Mouse (Mus musculus) cerebellum, adult 18-20 months (tissue): Measurements from ENCODE around the gene Abhd2.
A peak's percentile ranks its signal among the peaks of the same experiment; 100 is the strongest.

ENCODE experiments used
- DNase-seq, 2 experiments: peaks; one replicate each; pipeline ENCODE4 v3.0.0; 2021

Gene Abhd2

DNA sequence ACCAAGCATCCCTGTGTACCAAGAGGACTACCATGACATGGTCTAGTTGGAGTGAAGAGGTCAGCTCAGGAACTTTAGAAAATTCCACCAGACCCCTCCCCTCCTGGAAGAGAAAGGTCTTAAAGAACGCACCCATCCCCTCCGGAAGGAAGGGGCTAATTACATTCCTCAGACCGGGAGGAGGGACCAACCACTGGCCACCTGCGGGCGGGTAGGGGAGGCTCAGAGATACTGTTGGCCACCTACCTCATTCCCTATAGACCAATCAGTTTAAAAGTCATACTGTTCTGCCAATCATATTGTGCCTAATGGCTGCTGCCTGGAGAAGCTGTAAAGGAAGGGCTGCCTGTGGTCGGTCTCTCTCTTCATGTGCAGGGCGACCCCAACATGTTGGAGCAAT lies 115.0 kb downstream of the Abhd2 start:
- DNase-seq = no peak

- DNase-seq = no peak
Observed at GRCm38 (mm10) chr7:79388671-79389206, 115.7 kb downstream of the Abhd2 start.

- no peak for DNase-seq
Observed at GRCm38 (mm10) chr7:79390141-79390708, 117.2 kb downstream of the Abhd2 start.

DNA sequence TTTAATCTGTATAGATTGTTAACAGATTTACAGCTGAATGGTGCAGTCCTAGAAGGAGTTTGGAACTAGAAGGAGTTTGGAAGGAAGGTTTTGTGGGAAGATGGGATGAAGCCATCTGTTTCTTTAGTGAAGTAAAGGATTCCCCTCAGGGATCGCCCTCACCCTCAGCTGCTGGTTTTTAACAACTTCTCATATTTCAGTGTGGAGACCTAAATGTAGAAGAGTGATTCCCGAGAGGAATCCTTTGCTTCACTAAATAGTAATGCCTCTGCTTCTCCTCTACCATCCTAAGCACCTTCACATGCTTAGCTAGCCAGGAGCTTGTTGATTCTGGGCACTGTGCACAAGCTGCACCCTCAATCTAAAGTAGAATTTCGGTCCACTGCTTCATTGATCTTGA lies 118.5 kb downstream of the Abhd2 start:
- no peak for DNase-seq

GRCm38 (mm10) chr7:79391883-79392649 lies 119.1 kb downstream of the Abhd2 start, which contains the start of gene Fanci:
Gene Fanci, plus strand, starts transcription at chr7:79391929.
- DNase-seq = peak; percentile 92 to 96

DNA sequence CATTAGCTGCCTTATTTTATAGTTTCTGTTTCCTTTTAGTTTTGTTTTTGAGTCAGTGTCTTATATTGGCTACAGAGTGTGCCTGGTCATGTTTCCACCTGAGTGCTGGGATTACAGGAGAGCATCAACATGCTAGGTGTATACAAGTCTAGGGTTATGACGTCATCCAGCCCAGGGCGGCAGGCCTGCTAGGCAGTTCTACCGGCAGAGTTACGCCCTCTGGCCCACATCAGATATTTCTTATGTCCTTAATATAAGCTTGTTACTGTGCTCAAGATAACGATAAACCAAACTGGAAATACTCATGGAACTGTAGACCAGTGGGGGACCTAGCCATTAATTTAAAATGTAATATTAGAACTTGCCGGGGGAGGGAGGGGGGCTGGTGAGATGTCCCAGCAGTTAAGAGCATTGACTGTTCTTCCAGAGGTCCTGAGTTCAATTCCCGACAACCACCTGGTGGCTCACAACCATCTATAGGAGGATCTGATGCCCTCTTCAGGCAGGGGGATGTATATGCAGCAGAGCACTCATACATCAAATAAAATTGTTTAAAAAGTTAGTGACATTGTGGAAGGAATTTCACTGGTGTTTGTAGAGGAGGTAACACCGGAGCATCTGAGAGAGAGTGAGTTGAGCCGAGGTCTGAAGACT lies 120.0 kb downstream of the Abhd2 start:
- no peak for DNase-seq

- no peak for DNase-seq
Observed at GRCm38 (mm10) chr7:79393924-79394323, 120.9 kb downstream of the Abhd2 start.

DNA sequence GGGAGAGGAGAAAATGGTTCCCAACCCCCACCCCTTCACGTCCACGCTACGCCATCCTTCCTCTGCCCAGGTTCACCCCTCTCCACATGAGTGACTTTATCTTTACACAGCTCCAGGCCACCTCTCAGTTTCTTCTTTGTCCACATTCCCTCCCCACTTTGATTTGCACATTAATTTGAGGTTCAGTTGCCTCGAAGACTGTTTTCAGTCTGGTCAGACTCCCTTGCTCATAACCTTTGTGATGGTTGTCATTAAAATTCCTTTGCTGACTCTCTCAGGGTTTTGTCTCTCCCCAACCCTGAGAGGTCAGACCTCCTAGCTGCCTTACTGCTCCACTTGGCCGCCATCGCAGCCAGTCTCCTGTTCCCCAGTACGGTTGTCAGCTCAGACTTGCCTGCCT lies 121.7 kb downstream of the Abhd2 start:
- DNase-seq = no peak

DNA sequence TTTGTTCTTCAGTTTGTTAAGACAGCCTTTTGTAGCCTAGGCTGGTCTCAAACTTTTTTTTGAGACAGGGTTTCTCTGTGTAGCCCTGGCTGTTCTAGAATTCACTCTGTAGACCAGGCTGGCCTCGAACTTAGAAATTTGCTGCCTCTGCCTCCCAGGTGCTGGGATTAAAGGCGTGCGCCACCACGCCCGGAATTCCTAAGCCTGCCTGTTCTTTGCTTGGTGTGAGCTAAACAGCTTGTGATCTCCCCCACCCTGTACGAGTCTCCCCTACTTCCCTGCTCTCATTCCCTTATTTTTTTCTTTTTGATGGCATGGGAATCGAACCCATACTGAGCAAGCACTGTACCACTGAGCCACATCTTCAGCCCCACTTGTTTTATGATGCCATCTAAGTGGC lies 122.2 kb downstream of the Abhd2 start:
- no peak for DNase-seq

GRCm38 (mm10) chr7:79397446-79397963 lies 124.5 kb downstream of the Abhd2 start:
- no peak for DNase-seq

- DNase-seq = no peak
Observed at GRCm38 (mm10) chr7:79398426-79398825, 125.4 kb downstream of the Abhd2 start.

GRCm38 (mm10) chr7:79398971-79399370 lies 126.0 kb downstream of the Abhd2 start:
- DNase-seq = no peak

GRCm38 (mm10) chr7:79400296-79400695 lies 127.3 kb downstream of the Abhd2 start:
- DNase-seq = no peak

DNA sequence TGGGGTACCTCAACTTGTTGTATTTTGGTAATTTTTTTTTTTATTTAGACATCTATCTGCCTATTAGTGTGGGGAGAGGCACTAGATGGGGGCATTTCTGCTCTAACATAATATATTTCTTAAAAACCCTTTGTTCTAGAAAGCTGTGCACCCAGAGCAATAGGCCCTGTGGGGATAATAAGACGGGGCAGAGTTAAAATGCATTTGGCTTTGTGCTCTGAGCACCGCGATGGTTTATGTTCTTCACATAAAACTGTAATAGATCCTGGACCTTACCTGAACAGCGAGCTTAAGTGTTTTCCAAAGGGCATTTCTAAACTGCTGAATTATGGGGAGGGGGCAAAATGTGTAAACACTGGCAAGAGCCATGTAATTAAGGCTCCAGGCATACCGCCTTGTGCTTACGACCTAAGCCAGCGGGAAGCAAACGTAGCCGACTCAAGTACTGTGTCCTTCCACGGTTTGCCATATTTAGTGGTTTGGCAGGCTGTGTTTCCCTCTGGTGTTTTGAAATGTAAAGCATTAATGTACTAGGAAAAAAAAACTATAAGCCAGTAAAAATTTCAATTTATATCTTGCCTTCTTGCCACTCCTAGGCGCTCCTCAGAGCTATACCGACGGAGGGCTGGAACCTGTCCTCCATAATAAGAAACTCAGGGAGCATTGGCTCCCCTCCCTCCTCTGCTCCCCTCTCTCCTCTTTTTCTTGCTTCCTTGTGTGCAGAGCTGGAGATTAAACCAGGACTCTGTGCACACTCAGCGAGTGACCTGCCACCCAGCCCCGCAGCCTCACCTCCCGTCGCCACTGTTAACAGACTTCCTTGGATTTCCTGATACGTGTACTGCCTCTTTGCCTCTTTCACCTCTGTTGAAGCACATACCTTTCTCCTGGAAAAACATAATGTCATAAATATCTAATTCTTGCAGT lies 141.7 kb downstream of the Abhd2 start:
- no peak for DNase-seq
